Mouse (Mus musculus) cerebellum, adult 11-12 months (tissue): ENCODE measurements around the gene Rab3a.

Source experiments
- DNase-seq: peaks from one replicate; pipeline ENCODE4 v3.0.0; 2022

Gene Rab3a

GRCm38 (mm10) chr8:70776496-70777444, 22.3 kb downstream of the Rab3a start, which contains the start of gene Pik3r2:
Pik3r2 (minus strand) TSS chr8:70776713.
- peak; percentile 97 for DNase-seq

GRCm38 (mm10) chr8:70780093-70780492, 25.6 kb downstream of the Rab3a start:
- no peak for DNase-seq

- DNase-seq: peak; percentile 62
Observed at GRCm38 (mm10) chr8:70786291-70787050, 32.0 kb downstream of the Rab3a start.

GRCm38 (mm10) chr8:70787051-70787445, 32.6 kb downstream of the Rab3a start:
- DNase-seq: peak; percentile 51

GRCm38 (mm10) chr8:70787941-70788667, 33.6 kb downstream of the Rab3a start:
- DNase-seq: peak; percentile 95

GRCm38 (mm10) chr8:70789046-70789445, 34.6 kb downstream of the Rab3a start:
- peak; percentile 65 for DNase-seq

GRCm38 (mm10) chr8:70790846-70791245, 36.4 kb downstream of the Rab3a start:
- peak; percentile 55 for DNase-seq

- DNase-seq: peak; percentile 54
Observed at GRCm38 (mm10) chr8:70791294-70791701, 36.8 kb downstream of the Rab3a start.

GRCm38 (mm10) chr8:70791975-70792691, 37.7 kb downstream of the Rab3a start:
- peak; percentile 89 for DNase-seq

- peak; percentile 84 for DNase-seq
Observed at GRCm38 (mm10) chr8:70792700-70793099, 38.2 kb downstream of the Rab3a start.

GRCm38 (mm10) chr8:70794215-70794614, 39.7 kb downstream of the Rab3a start:
- peak; percentile 54 for DNase-seq

- no peak for DNase-seq
Observed at GRCm38 (mm10) chr8:70795370-70795769, 40.9 kb downstream of the Rab3a start.

- DNase-seq: no peak
Observed at GRCm38 (mm10) chr8:70796403-70797080, 42.1 kb downstream of the Rab3a start.

- DNase-seq: peak; percentile 90
Observed at GRCm38 (mm10) chr8:70797081-70798070, 42.9 kb downstream of the Rab3a start.

GRCm38 (mm10) chr8:70798281-70798680, 43.8 kb downstream of the Rab3a start:
- no peak for DNase-seq

GRCm38 (mm10) chr8:70800648-70801047, 46.2 kb downstream of the Rab3a start:
- DNase-seq: no peak

GRCm38 (mm10) chr8:70801156-70801555, 46.7 kb downstream of the Rab3a start:
- DNase-seq: no peak

- no peak for DNase-seq
Observed at GRCm38 (mm10) chr8:70801830-70802229, 47.4 kb downstream of the Rab3a start.

- DNase-seq: no peak
Observed at GRCm38 (mm10) chr8:70802786-70803510, 48.5 kb downstream of the Rab3a start.
